ENCODE assay signal across 18 mouse cellular contexts in genomic region chr5:38583026-38583425, GRCm38 (mm10). TPM values are rescaled to one million over a fixed set of nuclear protein-coding genes. Genes with fewer than 3 reads are reported as not detected.
DNase-seq lines count a peak whose midpoint lies in the region.
"Had no signal": no experiment of that assay in that cellular context is flagged by ENCODE, and none has a peak within 500 bp of the region (broad histone marks: within the 10 kb centered on the region; RNA-seq: fewer than 3 reads in every experiment).

No protein-coding gene starts in this region.

- DNase-seq in frontal cortex, postnatal 14 days (ENCODE audit: low spot score in 2 of 2): peak; percentile 17 to 18
- no peak for DNase-seq in frontal cortex, postnatal 25 days (ENCODE audit: low spot score in 2 of 2)
- peak; percentile 41 to 50 for DNase-seq in left cerebral cortex, postnatal 36 days (ENCODE audit: low spot score in 2 of 2)
- no peak for DNase-seq in left cerebral cortex, adult 8-10 months (ENCODE audit: low spot score in 2 of 2)
- DNase-seq in frontal cortex, postnatal 36 days (ENCODE audit: low spot score in 2 of 2): peak; percentile 33 to 59
- peak; percentile 19 to 23 for DNase-seq in right cerebral cortex, postnatal 36 days (ENCODE audit: low spot score in 2 of 2)
- no peak for DNase-seq in heart, adult 11 months
- DNase-seq: adrenal gland, postnatal 14 days; cerebellum, adult 18-20 months; cerebellum, postnatal 10 days; gastrocnemius, postnatal 25 days; heart, adult 18-20 months; heart, postnatal 36 days; kidney, adult 9 months; kidney, postnatal 10 days; liver, postnatal 0 days; lung, postnatal 36 days; thymus, postnatal 14 days had no signal

- intact Hi-C loops in left cerebral cortex, postnatal 36 days (cut with DNase I): no loop called here

RNA-seq across cellular contexts. Expression of gene Wdr1, which starts 20.0 kb away (rescaled TPM):
- total RNA-seq in left cerebral cortex, postnatal 36 days (2021): 100 to 1,000 TPM; 143 to 152 TPM
- total RNA-seq in left cerebral cortex, adult 8-10 months (2022): 100 to 1,000 TPM; 161 to 165 (median 162) TPM

Comparison
In these comparisons a context has a peak if more than half of its experiments do, and no peak if none do; other contexts are left out.
1. DNase-seq: peak in frontal cortex, postnatal 14 days (2 of 2), left cerebral cortex, postnatal 36 days (2 of 2), frontal cortex, postnatal 36 days (2 of 2) and right cerebral cortex, postnatal 36 days (2 of 2); none in frontal cortex, postnatal 25 days (0 of 2), left cerebral cortex, adult 8-10 months (0 of 2) and heart, adult 11 months (single experiment).